Mouse (Mus musculus): ENCODE results near the gene Pappa. TPM values are rescaled to one million over a fixed set of nuclear protein-coding genes. Genes with fewer than 3 reads are reported as not detected.

Gene Pappa
- total and polyA plus RNA-seq, 3 experiments, result not detected

GRCm38 (mm10) chr4:65328486-65329308 lies 204.7 kb downstream of the Pappa start:
- Histone ChIP-seq H3K27me3 (ENCODE audit: control insufficient read depth in 1 of 2, insufficient read depth in 2 of 2, low read length in 2 of 2) (no peaks in the 10 kb centered on the region), H3K9ac (ENCODE audit: control insufficient read depth, low read depth, low read length, poor library complexity, severe bottlenecking) (no peak overlapping the region), H3K4me3 (ENCODE audit: control insufficient read depth in 1 of 2, insufficient read depth in 1 of 2, low read depth in 2 of 2, low read length in 2 of 2) (no peak overlapping the region), H3K9me3 (replicated peaks; ENCODE audit: insufficient read depth, low read length) (no peaks in the 10 kb centered on the region), H3K27ac (ENCODE audit: control insufficient read depth, low read depth, low read length) (no peak overlapping the region), H3K79me2 (ENCODE audit: control insufficient read depth, insufficient read depth, low read length, poor library complexity) (no peaks in the 10 kb centered on the region), H3K36me3 (ENCODE audit: control insufficient read depth in 1 of 2, insufficient read depth in 2 of 2, low read length in 2 of 2) (no peaks in the 10 kb centered on the region), H3K4me1 (ENCODE audit: control insufficient read depth in 1 of 2, insufficient read depth in 2 of 2, low read length in 2 of 2) (no peaks in the 10 kb centered on the region)
- DNase-seq (ENCODE audit: low read depth, low spot score), result no peak
- TF ChIP-seq MXI1 (IDR thresholded peaks at IDR 0.05; ENCODE audit: low read depth, low read length) (no peak), POLR2A (IDR thresholded peaks at IDR 0.05; ENCODE audit: control insufficient read depth in 1 of 2, insufficient read depth in 1 of 2, low read depth in 1 of 2, low read length in 2 of 2, poor library complexity in 1 of 2) (no peak), USF2 (IDR thresholded peaks at IDR 0.05; ENCODE audit: borderline replicate concordance in 1 of 2, insufficient read depth in 1 of 2, low read depth in 1 of 2, low read length in 2 of 2) (no peak), SIN3A (IDR thresholded peaks at IDR 0.05; ENCODE audit: low read length) (no peak), GATA1 (IDR thresholded peaks at IDR 0.05; ENCODE audit: low read depth, low read length) (no peak)

DNA sequence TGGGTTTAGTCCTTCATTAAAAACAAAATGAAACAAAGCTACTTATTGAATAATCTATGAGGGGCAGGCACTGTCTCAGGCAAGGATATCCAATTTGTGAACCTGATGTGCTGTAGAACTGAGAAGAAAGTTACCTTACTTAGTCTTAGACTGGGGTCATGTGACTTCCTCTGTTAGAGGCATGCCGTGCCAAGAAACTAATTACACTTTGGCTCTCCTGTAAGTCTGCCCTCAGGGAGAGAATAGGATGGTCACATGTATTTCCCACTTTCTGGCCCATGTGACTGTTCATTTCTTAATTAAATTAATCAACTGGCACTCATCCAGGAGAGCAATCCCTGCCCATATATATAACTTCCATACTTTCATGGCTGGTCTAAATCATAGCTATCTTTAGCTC lies 209.7 kb downstream of the Pappa start:
- H3K9ac ChIP-seq (ENCODE audit: control insufficient read depth, low read depth, low read length, poor library complexity, severe bottlenecking), result no peak overlapping the region
- no peak for TF ChIP-seq CTCF (IDR thresholded peaks at IDR 0.05 in 2 of 3, conservative IDR thresholded peaks at IDR 0.05 in 1 of 3; ENCODE audit: control insufficient read depth in 1 of 3, insufficient read depth in 1 of 3, low read depth in 2 of 3, low read length in 3 of 3, poor library complexity in 1 of 3, severe bottlenecking in 1 of 3)
- TF ChIP-seq E2F4 (IDR thresholded peaks at IDR 0.05; ENCODE audit: borderline replicate concordance, low read depth, low read length), result no peak
- no peak for TF ChIP-seq POLR2AphosphoS2 (IDR thresholded peaks at IDR 0.05; ENCODE audit: low read length)
- no peak for TF ChIP-seq MXI1 (IDR thresholded peaks at IDR 0.05; ENCODE audit: low read depth, low read length)
- no peak for TF ChIP-seq BHLHE40 (IDR thresholded peaks at IDR 0.05; ENCODE audit: borderline replicate concordance, low read depth, low read length)
- TF ChIP-seq NRF1 (IDR thresholded peaks at IDR 0.05; ENCODE audit: insufficient read depth, low read depth, low read length, poor library complexity, severe bottlenecking), result no peak
- TF ChIP-seq NELFE (IDR thresholded peaks at IDR 0.05; ENCODE audit: low read depth, low read length), result no peak
- TF ChIP-seq MYC (IDR thresholded peaks at IDR 0.05; ENCODE audit: low read depth, low read length), result no peak
- TF ChIP-seq CHD2 (IDR thresholded peaks at IDR 0.05; ENCODE audit: low read length), result no peak
- TF ChIP-seq GABPA (IDR thresholded peaks at IDR 0.05; ENCODE audit: low read depth, low read length), result no peak
- no peak for TF ChIP-seq EP300 (IDR thresholded peaks at IDR 0.05; ENCODE audit: low read depth in 1 of 2, low read length in 2 of 2)
- no peak for TF ChIP-seq RCOR1 (IDR thresholded peaks at IDR 0.05; ENCODE audit: low read depth, low read length)
- TF ChIP-seq RAD21 (IDR thresholded peaks at IDR 0.05; ENCODE audit: low read depth, low read length), result no peak
- no peak for TF ChIP-seq ELF1 (IDR thresholded peaks at IDR 0.05; ENCODE audit: low read depth, low read length)
- TF ChIP-seq USF2 (IDR thresholded peaks at IDR 0.05; ENCODE audit: borderline replicate concordance in 1 of 2, insufficient read depth in 1 of 2, low read depth in 1 of 2, low read length in 2 of 2), result no peak
- TF ChIP-seq MAFK (IDR thresholded peaks at IDR 0.05; ENCODE audit: borderline replicate concordance, low read depth, low read length), result no peak
- no peak for TF ChIP-seq ZMIZ1 (IDR thresholded peaks at IDR 0.05; ENCODE audit: low read depth, low read length)
- no peak for TF ChIP-seq CHD1 (IDR thresholded peaks at IDR 0.05; ENCODE audit: low read depth, low read length)
- no peak for TF ChIP-seq KAT2A (conservative IDR thresholded peaks at IDR 0.05; ENCODE audit: low read depth, low read length)
- no peak overlapping the region for H3K27ac ChIP-seq (ENCODE audit: control insufficient read depth, low read depth, low read length)
- no peaks in the 10 kb centered on the region for H3K79me2 ChIP-seq (ENCODE audit: control insufficient read depth, insufficient read depth, low read length, poor library complexity)
- H3K36me3 ChIP-seq (ENCODE audit: control insufficient read depth in 1 of 2, insufficient read depth in 2 of 2, low read length in 2 of 2), result no peaks in the 10 kb centered on the region
- no peak overlapping the region for H3K4me3 ChIP-seq (ENCODE audit: control insufficient read depth in 1 of 2, insufficient read depth in 1 of 2, low read depth in 2 of 2, low read length in 2 of 2)
- H3K27me3 ChIP-seq (ENCODE audit: control insufficient read depth in 1 of 2, insufficient read depth in 2 of 2, low read length in 2 of 2), result no peaks in the 10 kb centered on the region
- no peak for DNase-seq (ENCODE audit: low read depth, low spot score)
- no peaks in the 10 kb centered on the region for H3K4me1 ChIP-seq (ENCODE audit: control insufficient read depth in 1 of 2, insufficient read depth in 2 of 2, low read length in 2 of 2)
- H3K9me3 ChIP-seq (replicated peaks; ENCODE audit: insufficient read depth, low read length), result no peaks in the 10 kb centered on the region
